Mouse (Mus musculus): Measurements from ENCODE around the gene Insl3. TPM values are rescaled to one million over a fixed set of nuclear protein-coding genes. Genes with fewer than 3 reads are reported as not detected.
A peak's percentile ranks its signal among the peaks of the same experiment; 100 is the strongest.
"Not testable (repeated sequence)": the region's sequence is repeated elsewhere in the genome, so short reads cannot be mapped to it uniquely, and the experiment has no call there.

Gene Insl3
- polyA plus RNA-seq, 1 experiment from 2014 or later: not detected

DNA sequence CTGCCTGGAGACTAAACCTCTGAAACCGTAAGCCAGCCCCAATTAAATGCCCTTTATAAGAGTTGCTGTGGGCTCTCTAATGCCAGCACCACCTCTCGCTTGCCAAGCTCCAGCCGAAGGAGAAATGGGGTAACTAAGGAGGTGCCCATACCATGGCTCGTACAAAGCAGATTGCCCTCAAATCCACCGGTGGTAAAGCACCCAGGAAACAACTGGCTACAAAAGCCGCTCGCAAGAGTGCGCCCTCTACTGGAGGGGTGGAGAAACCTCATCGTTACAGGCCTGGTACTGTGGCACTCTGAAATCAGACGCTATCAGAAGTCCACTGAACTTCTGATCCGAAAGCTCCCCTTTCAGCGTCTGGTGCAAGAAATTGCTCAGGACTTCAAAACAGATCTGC lies 6.4 kb downstream of the Insl3 start:
- not testable (repeated sequence) for H3K27ac ChIP-seq; H3K4me2 ChIP-seq; H3K9me3 ChIP-seq (replicated peaks); ATAC-seq; H3K4me3 ChIP-seq; H3K36me3 ChIP-seq (ENCODE audit: poor library complexity, severe bottlenecking); H3K9ac ChIP-seq
- 64% methylated on average over 12 of the region's 12 CpGs for WGBS
- Histone ChIP-seq H3K27me3 (peaks cover 91% of the 10 kb centered on the region), H3K4me1 (peaks cover 14% of the 10 kb centered on the region)

DNA sequence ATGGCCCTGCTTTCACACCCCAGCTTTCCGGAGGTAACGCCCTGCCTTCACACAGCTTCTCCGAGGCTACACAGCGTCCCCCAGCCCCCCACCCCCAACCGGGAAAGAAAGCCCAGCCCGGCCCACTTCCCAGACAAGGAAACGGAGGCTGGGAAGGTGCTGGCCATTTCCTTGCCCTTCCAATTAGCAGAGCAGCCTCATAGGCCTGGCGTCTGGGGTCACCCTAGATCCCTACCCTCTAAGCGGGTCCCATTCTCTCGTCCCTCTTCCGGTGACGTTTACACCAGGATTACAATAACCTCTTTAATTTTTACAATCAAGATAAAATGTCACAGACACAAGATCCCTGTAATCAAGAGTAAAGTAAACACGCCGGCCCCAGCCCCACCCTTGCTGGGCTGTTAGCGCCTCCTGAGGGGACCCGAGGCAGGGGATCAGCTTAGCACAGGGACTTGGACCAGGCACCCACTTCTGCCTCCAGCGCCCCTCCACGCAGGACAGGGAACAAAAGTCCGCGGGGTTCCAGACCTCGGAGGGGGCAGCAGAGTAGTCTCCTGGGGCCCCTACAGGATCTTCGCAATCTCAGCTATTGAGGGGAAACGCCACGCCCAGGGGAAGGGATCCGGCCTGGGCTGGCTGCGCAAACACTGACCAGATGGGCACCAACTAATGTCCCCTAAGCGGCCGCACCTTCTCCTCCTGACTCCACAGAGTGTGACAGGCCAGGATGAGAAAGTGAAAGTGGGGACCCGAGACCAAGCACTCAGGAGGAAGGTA lies 11.7 kb downstream of the Insl3 start:
- ATAC-seq: no peak
- 10% methylated on average over 29 of the region's 29 CpGs for WGBS
- Histone ChIP-seq H3K36me3 (ENCODE audit: poor library complexity, severe bottlenecking) (no peaks in the 10 kb centered on the region), H3K4me2 (peak overlapping the region; percentile 2; the same call in 1 of the 2 replicates), H3K9ac (no peak overlapping the region), H3K9me3 (replicated peaks) (no peaks in the 10 kb centered on the region), H3K4me1 (0 out of 2 replicates have a peak, but pooled peaks cover 8% of the 10 kb centered on the region), H3K27ac (no peak overlapping the region), H3K4me3 (no peak overlapping the region), H3K27me3 (peaks cover 86% of the 10 kb centered on the region)

DNA sequence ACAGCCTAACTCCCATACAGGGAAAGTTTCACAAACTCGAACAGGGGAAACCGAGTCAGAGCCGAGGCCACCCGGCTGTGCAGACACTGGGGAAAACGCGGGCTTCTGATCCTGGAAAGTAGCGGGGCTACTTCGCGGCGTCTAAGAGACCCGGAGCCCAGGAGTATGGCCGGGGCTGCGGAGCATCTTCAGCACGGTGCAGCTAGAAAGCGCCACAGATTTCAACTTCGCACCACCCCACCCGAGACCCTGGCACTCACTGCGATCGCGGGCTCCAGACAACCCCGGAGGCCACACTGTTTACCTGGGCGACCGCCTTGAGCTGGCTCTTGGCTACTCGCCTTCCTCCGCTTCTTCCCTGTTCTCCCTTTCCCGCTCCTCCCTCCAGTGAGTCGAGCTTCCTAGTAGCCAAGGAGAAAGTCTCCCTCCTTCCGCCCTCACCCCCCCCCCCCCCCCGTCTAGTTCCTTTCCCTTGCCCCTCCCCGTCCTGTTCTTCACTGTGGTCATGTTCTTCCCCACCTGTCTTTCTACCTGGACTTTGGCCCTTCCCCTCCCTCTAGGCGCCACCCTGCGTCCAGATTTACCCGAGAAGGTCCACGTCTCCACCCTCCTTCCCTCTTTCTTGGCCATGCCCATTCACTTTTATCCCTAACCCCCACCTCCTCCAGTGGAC lies 12.5 kb downstream of the Insl3 start, which contains the start of gene B3gnt3:
Gene B3gnt3, minus strand, starts transcription at position 376 of the 673 bp plus-strand sequence.
- Histone ChIP-seq H3K9me3 (replicated peaks) (no peaks in the 10 kb centered on the region), H3K27ac (no peak within 1 kb of the TSS), H3K4me2 (peak within 1 kb of the TSS; percentile 2; the same call in 1 of the 2 replicates), H3K9ac (no peak within 1 kb of the TSS), H3K27me3 (peaks cover 82% of the 10 kb centered on the region), H3K36me3 (ENCODE audit: poor library complexity, severe bottlenecking) (no peaks in the 10 kb centered on the region), H3K4me3 (no peak within 1 kb of the TSS), H3K4me1 (0 out of 2 replicates have a peak, but pooled peaks cover 8% of the 10 kb centered on the region)
- 18% methylated on average over 32 of the region's 34 CpGs for WGBS
- no peak for ATAC-seq

DNA sequence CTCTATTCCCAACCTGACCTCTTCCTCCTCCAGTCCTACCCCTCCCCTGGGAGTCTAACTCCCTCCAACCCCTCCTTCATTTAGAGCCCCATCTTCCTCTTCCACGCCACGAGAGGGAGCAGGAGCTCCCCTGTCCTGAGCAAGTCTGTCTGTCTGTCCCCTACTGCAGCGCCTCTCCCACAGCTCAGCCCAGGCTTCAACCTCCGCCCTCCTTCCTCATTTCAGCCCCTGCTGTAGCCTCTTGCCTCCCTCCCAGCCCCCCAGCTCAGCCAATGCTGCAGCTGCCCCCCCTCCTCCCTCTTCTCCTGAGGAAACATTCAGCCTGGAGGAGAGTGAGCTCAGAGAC lies 13.0 kb downstream of the Insl3 start:
- no peaks in the 10 kb centered on the region for H3K36me3 ChIP-seq (ENCODE audit: poor library complexity, severe bottlenecking)
- 40% methylated on average over 4 of the region's 4 CpGs for WGBS
- peaks cover 77% of the 10 kb centered on the region for H3K27me3 ChIP-seq
- H3K9me3 ChIP-seq (replicated peaks): no peaks in the 10 kb centered on the region
- H3K4me3 ChIP-seq: no peak overlapping the region
- H3K4me1 ChIP-seq: 0 out of 2 replicates have a peak, but pooled peaks cover 8% of the 10 kb centered on the region
- no peak for ATAC-seq
- H3K9ac ChIP-seq: no peak overlapping the region
- H3K27ac ChIP-seq: no peak overlapping the region
- no peak overlapping the region for H3K4me2 ChIP-seq

DNA sequence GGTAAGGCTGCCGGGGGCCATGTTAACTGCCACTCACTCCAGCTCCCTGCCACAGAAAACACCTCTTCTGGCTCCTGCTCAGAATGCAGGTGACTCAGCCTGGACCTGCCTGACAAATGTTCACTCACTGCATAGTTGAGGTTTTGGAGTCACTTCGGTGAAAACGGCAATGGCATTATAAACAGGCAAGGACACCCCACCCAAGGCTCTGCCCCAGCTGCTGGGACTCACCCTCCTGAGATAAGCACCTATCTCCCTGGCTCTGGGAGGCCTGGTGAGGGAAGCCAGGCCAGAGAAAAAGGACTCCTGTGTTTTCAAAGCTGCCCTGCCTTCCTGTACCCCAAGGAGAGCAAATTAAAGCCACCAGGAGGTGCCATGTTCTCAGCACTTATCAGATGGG lies 13.9 kb downstream of the Insl3 start:
- Histone ChIP-seq H3K27me3 (peaks cover 78% of the 10 kb centered on the region), H3K9ac (no peak overlapping the region), H3K4me3 (no peak overlapping the region), H3K9me3 (replicated peaks) (no peaks in the 10 kb centered on the region), H3K36me3 (ENCODE audit: poor library complexity, severe bottlenecking) (no peaks in the 10 kb centered on the region), H3K27ac (no peak overlapping the region), H3K4me1 (0 out of 2 replicates have a peak, but pooled peaks cover 8% of the 10 kb centered on the region), H3K4me2 (no peak overlapping the region)
- no peak for ATAC-seq
- WGBS: 89% methylated on average over 3 of the region's 3 CpGs

DNA sequence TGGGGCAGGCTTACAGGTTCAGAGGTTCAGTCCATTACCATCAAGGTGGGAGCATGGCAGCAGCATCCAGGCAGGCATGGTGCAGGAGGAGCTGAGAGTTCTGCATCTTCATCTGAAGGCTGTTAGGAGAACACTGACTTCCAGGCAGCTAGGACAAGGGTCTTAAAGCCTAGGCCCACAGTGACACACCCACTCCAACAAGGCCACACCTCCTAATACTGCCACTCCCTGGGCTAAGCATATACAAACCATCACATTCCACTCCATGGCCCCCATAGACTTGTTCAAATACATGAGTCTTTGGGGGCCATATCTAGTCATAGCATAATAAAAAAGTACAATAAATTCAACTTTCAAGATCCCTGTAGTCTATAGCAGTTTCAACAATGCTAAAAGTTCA lies 14.4 kb downstream of the Insl3 start:
- not testable (repeated sequence) for H3K4me1 ChIP-seq; H3K4me3 ChIP-seq; H3K36me3 ChIP-seq (ENCODE audit: poor library complexity, severe bottlenecking); H3K4me2 ChIP-seq; H3K9me3 ChIP-seq (replicated peaks); H3K27ac ChIP-seq; H3K9ac ChIP-seq; ATAC-seq
- H3K27me3 ChIP-seq: peaks cover 79% of the 10 kb centered on the region

DNA sequence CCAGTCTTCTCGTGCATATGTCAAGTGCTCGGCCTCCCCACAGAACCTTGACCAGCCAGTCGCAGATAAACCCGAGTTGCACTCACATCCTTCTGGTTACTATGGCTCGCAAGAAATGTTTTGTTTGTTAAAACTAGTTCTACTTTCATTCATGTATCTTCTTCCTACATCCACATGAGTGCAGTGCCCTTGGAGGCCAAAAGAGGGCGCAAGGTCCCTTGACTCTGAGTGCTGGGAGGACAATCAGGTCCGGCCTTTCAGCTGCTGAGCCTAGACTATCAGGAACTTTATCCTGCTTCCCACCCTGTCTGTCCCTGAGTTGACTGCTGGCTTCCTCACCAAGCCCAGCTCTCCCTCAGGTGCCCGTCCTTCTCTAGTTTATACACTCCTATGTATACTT lies 18.9 kb downstream of the Insl3 start:
- H3K4me2 ChIP-seq: no peak overlapping the region
- H3K27ac ChIP-seq: no peak overlapping the region
- peaks cover 12% of the 10 kb centered on the region for H3K36me3 ChIP-seq (ENCODE audit: poor library complexity, severe bottlenecking)
- H3K4me3 ChIP-seq: no peak overlapping the region
- peaks cover 47% of the 10 kb centered on the region for H3K27me3 ChIP-seq
- H3K9ac ChIP-seq: no peak overlapping the region
- ATAC-seq: no peak
- H3K9me3 ChIP-seq (replicated peaks): no peaks in the 10 kb centered on the region
- H3K4me1 ChIP-seq: peaks cover 8% of the 10 kb centered on the region
- 36% methylated on average over 8 of the region's 8 CpGs for WGBS

DNA sequence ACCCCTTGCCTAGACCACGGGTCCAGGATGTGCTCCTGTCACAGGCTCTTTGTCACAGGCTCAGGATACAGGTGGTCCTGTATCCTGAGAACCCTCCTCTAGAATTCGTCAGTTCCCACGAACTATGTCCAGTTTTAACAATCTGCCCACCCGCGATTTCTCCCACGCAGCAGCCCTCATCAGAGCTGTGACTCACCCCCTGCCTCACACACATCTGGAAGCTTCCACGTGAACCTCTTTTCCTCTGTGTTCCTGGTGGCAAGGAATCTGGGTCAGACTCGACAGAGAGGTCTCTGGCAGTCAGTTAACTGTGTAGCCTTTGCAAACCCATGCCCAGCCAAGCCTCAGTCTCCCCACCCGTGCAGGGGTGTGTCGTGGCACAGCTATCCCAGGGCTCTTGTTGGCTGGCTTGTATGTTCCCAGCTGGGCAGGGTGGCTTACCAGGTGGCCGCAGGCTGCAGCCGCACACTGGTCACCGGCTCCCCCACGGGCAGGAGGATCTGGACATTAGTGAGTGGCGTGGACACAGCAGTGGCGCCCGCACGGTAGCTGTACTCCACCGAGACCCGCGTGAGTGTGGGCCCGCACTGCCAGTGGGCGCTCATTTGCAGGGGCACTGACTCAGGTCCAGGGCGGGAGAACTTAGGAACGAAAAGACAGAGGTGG lies 20.3 kb downstream of the Insl3 start:
- peaks cover 21% of the 10 kb centered on the region for H3K36me3 ChIP-seq (ENCODE audit: poor library complexity, severe bottlenecking)
- no peak overlapping the region for H3K27ac ChIP-seq
- H3K9me3 ChIP-seq (replicated peaks): no peaks in the 10 kb centered on the region
- H3K4me2 ChIP-seq: peak overlapping the region; percentile 49
- no peak overlapping the region for H3K9ac ChIP-seq
- WGBS: 38% methylated on average over 25 of the region's 25 CpGs
- peak; percentile 11 for ATAC-seq
- H3K4me3 ChIP-seq: no peak overlapping the region
- H3K4me1 ChIP-seq: peaks cover 8% of the 10 kb centered on the region
- H3K27me3 ChIP-seq: peaks cover 34% of the 10 kb centered on the region

DNA sequence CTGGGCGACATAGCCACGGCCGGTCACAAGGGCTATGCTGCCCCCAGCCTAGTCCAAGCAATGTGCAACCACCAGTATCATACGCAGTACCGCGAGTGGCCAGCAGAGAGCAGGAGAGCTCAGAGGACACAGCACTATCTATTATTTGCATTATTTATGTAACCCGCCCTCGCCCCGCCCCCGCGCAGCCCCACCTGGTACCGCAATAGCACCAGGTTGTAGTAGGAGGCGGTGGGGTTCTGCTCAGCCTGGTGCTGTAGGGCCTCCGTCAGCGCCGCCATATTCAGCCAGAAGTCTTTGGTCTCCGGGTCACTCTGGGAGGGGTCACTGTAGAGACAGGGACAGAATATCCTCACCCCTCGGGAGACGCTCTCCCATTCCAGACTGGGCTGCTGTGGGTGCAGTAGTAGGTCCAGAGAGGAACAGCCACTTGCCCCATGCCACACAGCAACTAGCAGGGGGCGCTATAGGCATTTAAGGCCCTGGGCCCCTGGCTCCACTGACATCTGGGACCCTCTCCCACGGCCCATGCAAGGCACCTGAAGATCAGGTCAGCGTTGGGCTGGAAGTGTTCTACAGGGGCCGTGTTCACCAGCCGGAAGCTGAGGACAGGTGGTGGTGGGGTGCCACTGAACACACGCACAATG lies 20.9 kb downstream of the Insl3 start:
- ATAC-seq: peak; percentile 78
- peaks cover 27% of the 10 kb centered on the region for H3K36me3 ChIP-seq (ENCODE audit: poor library complexity, severe bottlenecking)
- peaks cover 28% of the 10 kb centered on the region for H3K27me3 ChIP-seq
- no peak overlapping the region for H3K27ac ChIP-seq
- peak overlapping the region; percentile 30; the same call in 1 of the 2 replicates for H3K9ac ChIP-seq
- 23% methylated on average over 25 of the region's 25 CpGs for WGBS
- peaks cover 8% of the 10 kb centered on the region for H3K4me1 ChIP-seq
- H3K9me3 ChIP-seq (replicated peaks): no peaks in the 10 kb centered on the region
- H3K4me2 ChIP-seq: peak overlapping the region; percentile 49
- 0 out of 2 replicates have a peak overlapping the region, but pooled peaks have one; percentile 17 for H3K4me3 ChIP-seq

DNA sequence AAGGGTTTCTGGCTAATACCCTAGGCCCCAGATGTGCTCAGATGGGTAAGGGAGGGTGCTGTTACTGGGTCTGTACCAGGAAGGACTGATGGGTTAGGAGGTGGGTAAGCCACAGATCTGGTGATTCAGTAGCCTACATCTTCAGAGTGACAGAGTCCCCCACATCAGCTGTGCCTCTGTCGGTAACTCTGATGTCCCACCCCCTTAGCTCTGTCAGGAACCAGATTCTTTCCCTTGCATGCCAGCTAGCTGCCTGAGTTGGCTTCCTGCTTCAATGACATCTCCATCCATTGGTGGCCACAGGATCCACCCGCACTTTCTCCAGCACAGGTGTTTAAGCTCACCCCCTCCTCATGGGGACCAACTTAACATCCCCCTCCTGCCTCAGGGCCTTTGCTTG lies 22.6 kb downstream of the Insl3 start:
- no peak overlapping the region for H3K9ac ChIP-seq
- H3K4me1 ChIP-seq: peaks cover 8% of the 10 kb centered on the region
- H3K27ac ChIP-seq: no peak overlapping the region
- H3K9me3 ChIP-seq (replicated peaks): no peaks in the 10 kb centered on the region
- H3K36me3 ChIP-seq (ENCODE audit: poor library complexity, severe bottlenecking): peaks cover 41% of the 10 kb centered on the region
- WGBS: 82% methylated on average over 2 of the region's 2 CpGs
- no peak overlapping the region for H3K4me3 ChIP-seq
- ATAC-seq: no peak
- peaks cover 23% of the 10 kb centered on the region for H3K27me3 ChIP-seq
- no peak overlapping the region for H3K4me2 ChIP-seq

DNA sequence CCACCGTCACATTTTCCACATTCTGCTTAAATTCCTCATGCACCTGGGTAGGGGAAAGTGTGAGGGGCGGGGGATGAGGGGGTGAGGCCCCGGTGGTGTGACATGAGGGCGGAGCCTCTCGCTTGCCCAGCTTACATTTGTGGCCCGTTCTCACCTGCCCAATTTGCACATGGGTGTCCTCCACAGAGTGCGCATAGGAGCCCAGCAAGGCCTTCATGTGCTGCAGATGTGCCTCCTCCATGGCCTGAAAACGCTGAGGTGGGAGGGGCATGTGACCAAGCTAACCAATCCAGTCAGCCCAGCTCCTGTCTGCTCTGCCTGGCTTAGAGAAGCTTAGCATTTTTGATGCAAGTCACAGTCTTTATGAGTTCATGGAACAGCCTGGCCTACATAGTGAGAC lies 26.5 kb downstream of the Insl3 start:
- no peak overlapping the region for H3K9ac ChIP-seq
- no peak overlapping the region for H3K4me3 ChIP-seq
- H3K4me2 ChIP-seq: no peak overlapping the region
- H3K4me1 ChIP-seq: peaks cover 25% of the 10 kb centered on the region
- no peaks in the 10 kb centered on the region for H3K9me3 ChIP-seq (replicated peaks)
- no peak for ATAC-seq
- H3K27ac ChIP-seq: no peak overlapping the region; the same call in 1 of the 2 replicates
- WGBS: 59% methylated on average over 8 of the region's 8 CpGs
- H3K27me3 ChIP-seq: no peaks in the 10 kb centered on the region
- H3K36me3 ChIP-seq (ENCODE audit: poor library complexity, severe bottlenecking): peaks cover 58% of the 10 kb centered on the region
